Mouse (Mus musculus) limb, embryonic 14.5 days (tissue): ENCODE measurements around the gene 4921539E11Rik. TPM values are rescaled to one million over a fixed set of nuclear protein-coding genes. Genes with fewer than 3 reads are reported as not detected.
A peak's percentile ranks its signal among the peaks of the same experiment; 100 is the strongest.

Source experiments
- ATAC-seq: fragments of 200-750 bp; cut with Nextera tagmentation; 2 replicates; pipeline ENCODE4 v1.8.0; 2017; ENCODE audit warnings: low read depth, moderate number of reproducible peaks, moderate TSS enrichment; ENCODE audit not compliant: low FRiP score
- DNase-seq: peaks from one replicate; pipeline ENCODE4 v3.0.0-alpha.2; 2015; ENCODE audit warnings: low spot score
- H3K27ac ChIP-seq: fragments of 300-500 bp; sonication (generic); replicated peaks from 2 replicates; pipeline ENCODE4 v1.5.1; 2014; ENCODE audit warnings: low read depth, mild to moderate bottlenecking, low read length, moderate library complexity, mixed read lengths
- H3K27me3 ChIP-seq: fragments of 300-500 bp; sonication (generic); 2 replicates; pipeline ENCODE4 v1.6.1; 2014; ENCODE audit warnings: low read length, mixed read lengths; ENCODE audit not compliant: control insufficient read depth, insufficient read depth
- H3K36me3 ChIP-seq: fragments of 300-500 bp; sonication (generic); 2 replicates; pipeline ENCODE4 v1.6.1; 2014; ENCODE audit warnings: mild to moderate bottlenecking, low read length, moderate library complexity, mixed read lengths; ENCODE audit not compliant: control insufficient read depth, insufficient read depth
- H3K4me1 ChIP-seq: fragments of 300-500 bp; sonication (generic); 2 replicates; pipeline ENCODE4 v1.6.1; 2014; ENCODE audit warnings: antibody characterized with exemption, low read length, mixed read lengths; ENCODE audit not compliant: control insufficient read depth, insufficient read depth
- H3K4me2 ChIP-seq: fragments of 300-500 bp; sonication (generic); replicated peaks from 2 replicates; pipeline ENCODE4 v1.6.1; 2014; ENCODE audit warnings: low read depth, mild to moderate bottlenecking, low read length, moderate library complexity; ENCODE audit not compliant: severe bottlenecking
- H3K4me3 ChIP-seq: fragments of 300-500 bp; sonication (generic); replicated peaks from 2 replicates; pipeline ENCODE4 v1.5.1; 2014; ENCODE audit warnings: low read length
- H3K9ac ChIP-seq: fragments of 300-500 bp; sonication (generic); 2 replicates; pipeline ENCODE4 v1.6.1; 2014; ENCODE audit warnings: mild to moderate bottlenecking, low read depth, low read length, moderate library complexity; ENCODE audit not compliant: severe bottlenecking
- H3K9me3 ChIP-seq: fragments of 300-500 bp; sonication (generic); 2 replicates; pipeline ENCODE4 v1.6.1; 2016; ENCODE audit warnings: low read length; ENCODE audit not compliant: control insufficient read depth
- POLR2A ChIP-seq: fragments of 200-500 bp; IDR thresholded peaks from 2 replicates; pipeline ENCODE4 v1.8.0; 2012; ENCODE audit warnings: inconsistent platforms, mild to moderate bottlenecking, moderate library complexity, borderline replicate concordance; ENCODE audit not compliant: insufficient read depth, insufficient read length; ENCODE audit errors: extremely low read depth
- WGBS: fragments of 180-500 bp; shearing (Covaris S2); extraction: QIAGEN DNeasy Blood & Tissue Kit; methylation state at CpG from one replicate; pipeline ENCODE4 v1.1.7; 2014; 5-methylcytosine and 5-hydroxymethylcytosine counted together
- polyA plus RNA-seq, 2 experiments: library from polyadenylated mRNA; depleted of rRNA in 1 of 2; stranded (reverse) in 1 of 2; unstranded in 1 of 2; fragments of >200 nt; fragmentation: Nextera tagmentation in 1 of 2; extraction: Ambion mirVana in 1 of 2; gene quantifications; 2 replicates each; pipeline versions ENCODE4 v1.2.1 to v1.2.3; 2012 to 2014

Gene 4921539E11Rik
- polyA plus RNA-seq, 2 experiments = not detected

DNA sequence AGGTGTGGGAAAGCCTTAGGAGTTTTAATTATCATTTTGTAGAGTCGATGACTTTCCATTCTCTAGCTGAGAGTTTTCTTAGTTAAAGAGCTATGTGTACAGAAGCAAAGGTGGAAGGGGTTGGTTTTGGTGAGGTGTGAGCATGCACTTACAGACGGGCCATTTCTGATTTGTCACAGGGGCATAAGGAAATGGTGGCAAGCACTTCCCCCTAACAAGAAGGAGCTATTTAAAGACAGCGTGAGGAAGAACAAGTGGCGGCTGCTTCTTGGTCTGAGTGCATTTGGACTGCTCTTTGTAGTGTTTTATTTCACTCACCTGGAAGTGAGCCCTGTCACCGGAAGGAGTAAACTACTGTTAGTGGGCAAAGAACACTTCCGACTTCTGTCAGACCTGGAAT lies 30.8 kb upstream of the 4921539E11Rik start:
- WGBS = 80% methylated on average over 6 of the region's 6 CpGs
- Histone ChIP-seq H3K9ac (no peak overlapping the region), H3K4me1 (no peaks in the 10 kb centered on the region), H3K4me3 (no peak overlapping the region), H3K36me3 (0 out of 2 replicates have a peak, but pooled peaks cover 3% of the 10 kb centered on the region), H3K9me3 (no peaks in the 10 kb centered on the region), H3K27ac (no peak overlapping the region), H3K27me3 (no peaks in the 10 kb centered on the region), H3K4me2 (no peak overlapping the region)
- ATAC-seq (no peak), DNase-seq (no peak)
- no peak for TF ChIP-seq POLR2A

DNA sequence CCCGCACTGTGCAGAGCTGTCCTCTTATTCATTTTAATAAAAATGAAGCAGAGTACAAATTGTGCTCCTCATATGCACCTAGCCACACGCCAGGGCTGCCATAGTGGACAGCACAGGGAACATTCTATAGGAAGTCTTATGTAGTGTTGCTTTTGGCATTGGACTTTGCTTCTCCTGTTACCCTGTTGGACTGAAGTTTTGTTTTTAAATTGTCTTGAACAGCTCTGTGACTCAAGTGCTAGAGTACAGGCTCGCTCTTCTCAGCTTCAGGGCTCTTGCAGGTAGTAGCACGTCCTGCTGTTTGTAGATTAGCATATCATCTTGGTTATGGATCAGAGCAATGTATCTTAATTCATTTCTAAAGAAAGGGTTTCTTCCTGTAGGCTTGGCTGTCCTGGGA lies 25.2 kb upstream of the 4921539E11Rik start:
- H3K4me3 ChIP-seq = no peak overlapping the region

DNA sequence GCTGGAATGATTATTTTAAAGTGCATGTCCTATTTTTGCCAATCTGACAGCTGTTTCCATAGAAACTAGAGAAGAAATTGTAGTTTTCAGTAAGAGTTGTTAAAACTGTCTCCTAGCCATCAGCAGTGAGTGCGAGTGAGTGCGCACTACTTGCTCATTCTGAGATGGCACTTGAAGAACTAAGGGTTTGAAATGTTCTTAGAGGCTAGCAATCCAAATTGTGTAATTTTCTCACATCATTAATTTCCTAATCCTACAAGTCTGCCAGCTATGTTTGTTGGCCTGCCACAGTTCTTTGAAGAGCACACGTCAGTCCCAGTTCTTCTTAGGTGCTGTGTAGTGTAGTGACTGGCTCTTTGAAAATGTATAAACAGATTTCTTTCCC lies 23.9 kb upstream of the 4921539E11Rik start:
- ATAC-seq = no peak
- 45% methylated on average over 3 of the region's 3 CpGs for WGBS

More for the DNA sequence above, 25.2 kb upstream of the 4921539E11Rik start:
- no peak for TF ChIP-seq POLR2A
- no peaks in the 10 kb centered on the region for H3K27me3 ChIP-seq
- peaks cover 7% of the 10 kb centered on the region; the same call in 1 of the 2 replicates for H3K4me1 ChIP-seq
- WGBS = 86% methylated on average over 4 of the region's 4 CpGs
- no peak overlapping the region for H3K9ac ChIP-seq
- no peaks in the 10 kb centered on the region for H3K9me3 ChIP-seq
- no peak overlapping the region for H3K27ac ChIP-seq
- no peaks in the 10 kb centered on the region for H3K36me3 ChIP-seq
- H3K4me2 ChIP-seq = no peak overlapping the region
- ATAC-seq (no peak), DNase-seq (no peak)

DNA sequence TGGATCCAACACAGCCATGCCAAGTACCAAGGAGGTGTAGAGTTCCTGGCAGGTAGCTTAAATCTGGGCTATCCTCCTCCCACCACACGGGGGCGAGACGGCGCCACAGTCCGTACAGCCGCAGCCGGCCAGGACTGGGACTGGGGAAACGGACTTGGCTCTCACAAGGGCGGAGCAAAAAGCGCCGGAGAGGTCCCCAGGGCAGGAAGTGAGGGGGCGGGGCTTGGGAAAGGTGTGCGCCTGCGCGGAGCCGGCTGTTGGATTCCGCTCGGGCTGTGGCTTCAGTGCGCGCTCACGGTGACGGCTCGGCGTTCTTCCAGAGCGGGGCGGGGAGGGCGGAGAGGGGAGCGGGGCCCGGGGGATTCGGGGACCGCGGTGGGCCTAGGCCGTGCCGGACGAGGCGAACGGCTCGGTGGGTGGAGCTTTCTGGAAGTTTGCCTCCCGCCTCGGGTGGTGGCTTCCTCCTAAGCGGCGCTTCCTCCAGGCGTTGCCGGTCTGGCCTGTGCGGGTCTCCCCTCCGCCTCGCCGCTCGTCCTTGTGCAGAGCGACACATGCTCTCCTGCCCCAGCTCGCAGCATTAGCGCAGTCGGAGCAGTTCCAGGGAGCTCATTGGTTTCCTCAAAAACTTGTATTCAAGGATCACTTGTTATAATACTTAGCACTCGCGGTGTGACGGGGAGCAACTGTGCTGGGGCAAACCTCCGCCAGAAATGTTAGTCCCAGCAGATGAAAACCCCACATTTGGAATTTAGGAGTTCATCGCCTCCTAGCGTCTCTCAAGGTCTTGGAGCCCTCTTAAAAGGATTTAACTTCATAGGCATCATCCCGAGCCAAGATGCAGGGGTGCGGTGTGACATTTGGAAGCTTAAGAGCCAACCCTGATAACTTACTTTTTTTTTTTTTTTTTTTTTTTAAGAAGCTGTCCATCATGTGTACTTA lies 23.2 kb upstream of the 4921539E11Rik start, which contains the start of gene Oma1:
Gene Oma1, plus strand, starts transcription at position 226 of the 939 bp plus-strand sequence.
- DNase-seq = peak; percentile 97
- Histone ChIP-seq H3K4me3 (peak within 1 kb of the TSS; percentile 60), H3K27ac (peak within 1 kb of the TSS; percentile 94), H3K36me3 (no peaks in the 10 kb centered on the region), H3K9ac (peak within 1 kb of the TSS; percentile 80), H3K4me1 (peaks cover 7% of the 10 kb centered on the region; the same call in 1 of the 2 replicates), H3K27me3 (no peaks in the 10 kb centered on the region), H3K9me3 (no peaks in the 10 kb centered on the region), H3K4me2 (peak within 1 kb of the TSS; percentile 47)
- 1% methylated on average over 39 of the region's 61 CpGs for whole genome bisulfite sequencing
- TF ChIP-seq POLR2A = no peak
- ATAC-seq = peak; percentile 99

More for the DNA sequence above, 23.9 kb upstream of the 4921539E11Rik start:
- peak overlapping the region; percentile 94; the same call in 1 of the 2 replicates for H3K27ac ChIP-seq
- no peaks in the 10 kb centered on the region for H3K27me3 ChIP-seq
- H3K4me3 ChIP-seq = peak overlapping the region; percentile 60
- H3K4me2 ChIP-seq = peak overlapping the region; percentile 47
- H3K4me1 ChIP-seq = peaks cover 7% of the 10 kb centered on the region; the same call in 1 of the 2 replicates
- TF ChIP-seq POLR2A = no peak
- H3K9ac ChIP-seq = peak overlapping the region; percentile 80; the same call in 1 of the 2 replicates
- peak; percentile 5 for DNase-seq
- no peaks in the 10 kb centered on the region for H3K36me3 ChIP-seq
- H3K9me3 ChIP-seq = no peaks in the 10 kb centered on the region

DNA sequence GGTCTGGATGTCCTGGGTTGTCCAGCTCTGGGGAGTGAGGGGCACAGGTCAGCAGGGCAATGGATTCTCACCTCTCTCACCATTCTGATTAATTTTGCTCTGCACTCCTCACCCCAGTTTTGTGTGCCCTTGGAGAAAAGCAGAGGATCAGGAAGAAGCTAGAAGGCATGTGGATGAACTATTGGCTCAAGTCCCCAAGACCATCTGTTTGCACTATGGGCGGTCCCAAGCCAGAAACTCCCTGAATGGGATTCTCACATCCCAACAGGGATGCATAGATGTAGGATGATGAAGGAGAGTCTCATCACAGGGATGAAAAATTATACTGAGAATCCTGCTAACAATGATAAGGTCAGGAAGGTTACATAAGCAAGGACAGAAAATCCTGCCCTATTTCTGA lies 13.2 kb upstream of the 4921539E11Rik start:
- no peak for DNase-seq
- WGBS = 82% methylated on average over 1 of the region's 1 CpGs
- Histone ChIP-seq H3K27me3 (no peaks in the 10 kb centered on the region), H3K9ac (no peak overlapping the region), H3K27ac (no peak overlapping the region), H3K9me3 (no peaks in the 10 kb centered on the region), H3K4me3 (no peak overlapping the region), H3K4me1 (no peaks in the 10 kb centered on the region), H3K4me2 (no peak overlapping the region), H3K36me3 (no peaks in the 10 kb centered on the region)
- TF ChIP-seq POLR2A = no peak
- ATAC-seq = no peak
